Mouse (Mus musculus) embryonic facial prominence, embryonic 14.5 days (tissue): ENCODE results near the gene Ptprt. TPM values are rescaled to one million over a fixed set of nuclear protein-coding genes. Genes with fewer than 3 reads are reported as not detected.

Experiments used
- ATAC-seq: fragments of 200-750 bp; cut with Nextera tagmentation; 2 replicates; pipeline ENCODE4 v1.8.0; 2017; ENCODE audit warnings: low read depth, moderate number of reproducible peaks, moderate TSS enrichment
- DNase-seq: peaks from one replicate; pipeline ENCODE4 v3.0.0-alpha.2; 2015; ENCODE audit warnings: low spot score
- H3K27ac ChIP-seq: fragments of 300-500 bp; sonication (generic); replicated peaks from 2 replicates; pipeline ENCODE4 v1.5.1; 2014; ENCODE audit warnings: low read depth, mild to moderate bottlenecking, low read length, moderate library complexity
- H3K27me3 ChIP-seq: fragments of 300-500 bp; sonication (generic); replicated peaks from 2 replicates; pipeline ENCODE4 v1.6.1; 2014; ENCODE audit warnings: low read length; ENCODE audit not compliant: control insufficient read depth, insufficient read depth
- H3K36me3 ChIP-seq: fragments of 300-500 bp; sonication (generic); 2 replicates; pipeline ENCODE4 v1.6.1; 2014; ENCODE audit warnings: low read length, mixed read lengths; ENCODE audit not compliant: control insufficient read depth, insufficient read depth
- H3K4me1 ChIP-seq: fragments of 300-500 bp; sonication (generic); 2 replicates; pipeline ENCODE4 v1.6.1; 2014; ENCODE audit warnings: antibody characterized with exemption, low read length; ENCODE audit not compliant: control insufficient read depth, insufficient read depth
- H3K4me2 ChIP-seq: fragments of 300-500 bp; sonication (generic); 2 replicates; pipeline ENCODE4 v1.6.1; 2014; ENCODE audit warnings: low read depth, mild to moderate bottlenecking, low read length, moderate library complexity, mixed read lengths
- H3K4me3 ChIP-seq: fragments of 300-500 bp; sonication (generic); 2 replicates; pipeline ENCODE4 v1.5.1; 2014; ENCODE audit warnings: low read depth, mild to moderate bottlenecking, low read length
- H3K9ac ChIP-seq: fragments of 300-500 bp; sonication (generic); 2 replicates; pipeline ENCODE4 v1.6.1; 2014; ENCODE audit warnings: low read depth, mild to moderate bottlenecking, low read length, moderate library complexity, mixed read lengths
- H3K9me3 ChIP-seq: fragments of 300-500 bp; sonication (generic); 2 replicates; pipeline ENCODE4 v1.6.1; 2016; ENCODE audit warnings: low read length; ENCODE audit not compliant: control insufficient read depth
- WGBS: fragments of 180-500 bp; shearing (Covaris S2); extraction: QIAGEN DNeasy Blood & Tissue Kit; methylation state at CpG from one replicate; pipeline ENCODE4 v1.1.7; 2014; 5-methylcytosine and 5-hydroxymethylcytosine counted together
- polyA plus RNA-seq: library from polyadenylated mRNA; unstranded; fragments of >200 nt; fragmentation: Nextera tagmentation; extraction: Ambion mirVana; gene quantifications from 2 replicates; pipeline ENCODE4 v1.2.1, GENCODE M21; 2014

Ptprt gene
- polyA plus RNA-seq, 1 experiment from 2014 or later = 3.0 TPM

GRCm38 (mm10) chr2:162426114-162426513 is 234.8 kb downstream of the Ptprt start:
- DNase-seq (no peak), ATAC-seq (no peak)
- Histone ChIP-seq H3K27ac (no peak overlapping the region), H3K9ac (no peak overlapping the region), H3K9me3 (no peaks in the 10 kb centered on the region), H3K36me3 (no peaks in the 10 kb centered on the region), H3K4me3 (no peak overlapping the region), H3K27me3 (no peaks in the 10 kb centered on the region), H3K4me1 (no peaks in the 10 kb centered on the region), H3K4me2 (no peak overlapping the region)
- 73% methylated on average over 8 of the region's 8 CpGs for WGBS

DNA sequence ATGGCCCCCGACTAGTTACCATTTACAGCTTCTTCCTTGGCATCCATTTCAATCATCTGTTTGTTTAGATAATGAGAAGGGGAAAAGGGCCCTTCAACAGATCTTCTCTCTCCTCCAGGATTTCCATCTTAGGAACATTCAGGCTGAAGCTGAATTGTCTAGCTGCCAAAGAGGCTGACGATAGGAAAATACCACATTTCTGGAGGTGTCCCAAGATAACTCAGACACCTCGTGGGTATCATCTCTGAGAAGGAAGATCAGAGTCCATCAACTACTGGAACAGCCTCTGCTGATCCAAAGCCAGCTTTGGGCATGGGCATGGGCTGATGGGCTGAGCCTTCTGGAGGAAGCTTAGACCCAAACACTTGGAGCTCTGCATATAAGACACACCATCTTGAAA is 242.8 kb downstream of the Ptprt start:
- ATAC-seq (no peak), DNase-seq (no peak)
- H3K4me1 ChIP-seq = no peaks in the 10 kb centered on the region
- H3K4me3 ChIP-seq = no peak overlapping the region
- no peak overlapping the region for H3K9ac ChIP-seq
- no peak overlapping the region for H3K27ac ChIP-seq
- no peaks in the 10 kb centered on the region for H3K36me3 ChIP-seq
- no peak overlapping the region for H3K4me2 ChIP-seq
- no peaks in the 10 kb centered on the region for H3K27me3 ChIP-seq
- 72% methylated on average over 3 of the region's 3 CpGs for whole genome bisulfite sequencing
- no peaks in the 10 kb centered on the region for H3K9me3 ChIP-seq

DNA sequence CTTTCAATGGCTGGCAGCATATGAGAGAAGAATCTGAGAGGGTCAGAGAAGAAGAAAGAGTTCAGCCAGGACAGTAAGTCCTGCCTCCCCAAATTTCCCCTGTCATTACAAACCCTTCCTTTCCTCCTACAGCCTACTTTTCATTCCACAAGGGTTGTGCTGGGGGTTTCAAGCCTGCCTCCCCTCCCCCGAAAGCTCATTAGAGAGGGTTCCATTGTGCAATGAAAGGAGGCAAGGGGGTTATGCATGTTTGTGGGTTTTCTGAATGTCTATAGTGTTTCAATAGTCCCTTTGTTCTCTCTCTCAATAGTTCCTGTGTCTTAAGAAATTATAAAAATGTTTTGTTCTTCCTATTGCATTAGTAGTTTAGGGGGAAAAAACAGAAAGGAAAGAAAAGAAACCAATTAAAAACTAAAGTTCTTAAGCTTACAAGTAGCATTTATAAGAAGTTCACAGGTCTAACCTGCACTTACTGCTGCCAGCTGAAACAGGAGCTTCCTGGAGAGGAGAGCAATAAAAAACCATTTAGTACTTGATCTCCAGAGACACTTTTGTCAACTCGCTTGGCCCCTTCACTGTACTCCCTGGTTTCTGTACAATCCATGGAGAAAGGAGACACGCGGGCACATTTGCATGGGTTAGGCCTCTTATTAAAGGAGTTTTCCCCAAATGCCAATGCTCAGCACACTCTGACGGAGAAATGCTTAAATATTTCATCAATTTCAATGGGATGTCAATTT is 247.7 kb downstream of the Ptprt start:
- H3K9me3 ChIP-seq = no peaks in the 10 kb centered on the region
- no peaks in the 10 kb centered on the region for H3K27me3 ChIP-seq
- ATAC-seq (no peak), DNase-seq (peak; percentile 50)
- no peaks in the 10 kb centered on the region for H3K36me3 ChIP-seq
- 51% methylated on average over 5 of the region's 5 CpGs for WGBS
- no peak overlapping the region; the same call in 1 of the 2 replicates for H3K27ac ChIP-seq
- no peak overlapping the region for H3K9ac ChIP-seq
- H3K4me3 ChIP-seq = no peak overlapping the region
- no peaks in the 10 kb centered on the region for H3K4me1 ChIP-seq
- no peak overlapping the region for H3K4me2 ChIP-seq

- no peak overlapping the region for H3K4me2 ChIP-seq
- peak; percentile 14 for DNase-seq
- 88% methylated on average over 4 of the region's 4 CpGs for WGBS
- H3K4me3 ChIP-seq = no peak overlapping the region
- H3K27ac ChIP-seq = no peak overlapping the region
- no peaks in the 10 kb centered on the region for H3K27me3 ChIP-seq
- H3K9me3 ChIP-seq = no peaks in the 10 kb centered on the region
- H3K9ac ChIP-seq = no peak overlapping the region
- H3K4me1 ChIP-seq = no peaks in the 10 kb centered on the region
- ATAC-seq = no peak
- no peaks in the 10 kb centered on the region for H3K36me3 ChIP-seq
Measured at GRCm38 (mm10) chr2:162411014-162411413, 249.9 kb downstream of the Ptprt start.

- Histone ChIP-seq H3K27me3 (no peaks in the 10 kb centered on the region), H3K9ac (no peak overlapping the region)
- 74% methylated on average over 8 of the region's 8 CpGs for WGBS
Measured at GRCm38 (mm10) chr2:162409245-162409644, 251.7 kb downstream of the Ptprt start.

DNA sequence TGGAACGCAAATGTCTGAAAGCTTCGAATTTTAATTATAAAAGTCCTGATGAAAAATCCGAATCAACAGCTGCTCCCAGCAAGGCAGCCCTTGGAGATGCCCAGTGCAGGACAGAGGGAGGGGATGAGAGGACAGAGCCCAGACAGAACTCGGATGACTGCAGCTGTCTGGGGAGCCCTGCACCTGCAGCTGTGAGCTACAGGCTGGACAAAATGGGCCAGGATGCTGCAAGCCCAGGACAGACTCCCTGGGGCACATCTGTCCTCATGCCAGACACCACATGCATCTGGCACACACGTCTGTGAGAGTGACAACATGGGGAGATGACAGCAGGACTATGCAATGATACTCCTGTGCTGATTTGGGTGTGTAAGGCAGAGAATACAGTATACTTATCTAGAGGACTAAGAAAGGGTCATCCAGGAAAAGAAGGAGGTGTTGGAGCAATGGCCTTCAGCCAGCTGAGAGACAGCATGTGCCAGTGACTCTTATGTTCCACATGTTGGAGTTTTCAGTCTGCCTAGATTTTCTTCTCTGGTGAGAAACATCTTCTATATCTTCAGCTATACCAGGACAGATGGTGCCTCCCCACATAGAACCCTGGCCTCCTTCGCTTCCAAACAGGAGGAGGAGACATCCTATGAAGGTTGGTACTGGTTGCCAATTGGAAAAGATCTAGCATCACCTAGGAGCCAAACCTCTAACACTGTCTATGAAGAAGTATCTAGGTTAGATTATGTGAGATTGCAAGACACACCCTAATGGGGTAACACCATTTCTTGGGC is 259.4 kb downstream of the Ptprt start:
- Histone ChIP-seq H3K27ac (no peak overlapping the region), H3K27me3 (no peaks in the 10 kb centered on the region), H3K36me3 (no peaks in the 10 kb centered on the region), H3K4me1 (no peaks in the 10 kb centered on the region), H3K4me3 (no peak overlapping the region), H3K9ac (no peak overlapping the region), H3K4me2 (no peak overlapping the region), H3K9me3 (no peaks in the 10 kb centered on the region)
- ATAC-seq (no peak), DNase-seq (peak; percentile 25)
- WGBS = 55% methylated on average over 6 of the region's 6 CpGs

More at GRCm38 (mm10) chr2:162409245-162409644, 251.7 kb downstream of the Ptprt start:
- Histone ChIP-seq H3K4me3 (no peak overlapping the region), H3K36me3 (no peaks in the 10 kb centered on the region), H3K9me3 (no peaks in the 10 kb centered on the region), H3K4me1 (no peaks in the 10 kb centered on the region), H3K4me2 (no peak overlapping the region), H3K27ac (no peak overlapping the region)
- ATAC-seq (no peak), DNase-seq (no peak)

- no peaks in the 10 kb centered on the region for H3K27me3 ChIP-seq
- no peaks in the 10 kb centered on the region for H3K4me1 ChIP-seq
- H3K27ac ChIP-seq = no peak overlapping the region
- H3K9me3 ChIP-seq = no peaks in the 10 kb centered on the region
- DNase-seq = no peak
- WGBS = 62% methylated on average over 6 of the region's 6 CpGs
- H3K4me2 ChIP-seq = no peak overlapping the region
- H3K9ac ChIP-seq = no peak overlapping the region
- ATAC-seq = no peak
- no peak overlapping the region for H3K4me3 ChIP-seq
- H3K36me3 ChIP-seq = no peaks in the 10 kb centered on the region
Measured at GRCm38 (mm10) chr2:162394601-162395000, 266.3 kb downstream of the Ptprt start.

DNA sequence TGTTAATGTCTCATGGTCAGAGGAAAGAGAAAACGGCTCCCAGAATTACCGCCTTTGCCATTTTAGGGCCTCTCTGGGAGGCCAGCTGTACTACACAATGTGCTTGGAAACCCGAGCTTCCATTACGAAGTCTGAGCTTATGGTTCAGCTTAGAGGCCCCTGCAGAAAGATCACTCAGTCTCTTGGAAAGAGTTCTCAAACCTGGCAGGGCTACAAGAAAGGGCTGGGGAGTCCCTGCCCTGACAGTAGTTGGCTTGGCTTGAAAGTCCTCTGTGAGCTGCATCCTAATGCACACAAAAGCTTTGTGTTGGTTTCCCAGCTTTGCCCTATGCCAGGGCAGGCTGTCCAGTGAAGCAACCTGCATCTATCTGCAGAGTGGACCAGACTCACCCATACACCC is 269.1 kb downstream of the Ptprt start:
- no peak for ATAC-seq
- WGBS = 46% methylated on average over 4 of the region's 4 CpGs
- peak; percentile 67 for DNase-seq
- Histone ChIP-seq H3K9ac (no peak overlapping the region), H3K27me3 (no peaks in the 10 kb centered on the region), H3K4me1 (no peaks in the 10 kb centered on the region), H3K9me3 (no peaks in the 10 kb centered on the region), H3K36me3 (no peaks in the 10 kb centered on the region), H3K27ac (no peak overlapping the region), H3K4me3 (no peak overlapping the region), H3K4me2 (no peak overlapping the region)
